Mouse (Mus musculus) small intestine, adult 2 months (tissue): ENCODE measurements around the gene Cib2. TPM values are rescaled to one million over a fixed set of nuclear protein-coding genes. Genes with fewer than 3 reads are reported as not detected.

Experiments
- H3K27ac ChIP-seq: fragments of 200-500 bp; 2 replicates; pipeline ENCODE4 v1.5.1; 2012; ENCODE audit warnings: low read depth, low read length, control low read depth, inconsistent platforms; ENCODE audit not compliant: insufficient read depth
- H3K27me3 ChIP-seq: fragments of 200-500 bp; 2 replicates; pipeline ENCODE4 v1.6.1; 2012; ENCODE audit warnings: mild to moderate bottlenecking, moderate library complexity, low read length, inconsistent platforms; ENCODE audit not compliant: control insufficient read depth, insufficient read depth
- H3K36me3 ChIP-seq: fragments of 200-500 bp; 2 replicates; pipeline ENCODE4 v1.6.1; 2012; ENCODE audit warnings: mild to moderate bottlenecking, low read length, control low read depth, inconsistent platforms; ENCODE audit not compliant: control insufficient read depth, insufficient read depth
- H3K4me1 ChIP-seq: fragments of 200-500 bp; 2 replicates; pipeline ENCODE4 v1.6.1; 2012; ENCODE audit warnings: low read length, inconsistent platforms, mixed read lengths; ENCODE audit not compliant: control insufficient read depth, insufficient read depth, insufficient read length
- H3K4me3 ChIP-seq: fragments of 200-500 bp; 2 replicates; pipeline ENCODE4 v1.5.1; 2012; ENCODE audit warnings: low read depth, mild to moderate bottlenecking, control low read depth, inconsistent platforms, low read length, moderate library complexity
- CTCF ChIP-seq: fragments of 200-500 bp; IDR thresholded peaks from 2 replicates; pipeline ENCODE4 v1.5.1; 2012; ENCODE audit warnings: low read depth, mild to moderate bottlenecking, control low read depth, inconsistent platforms, low read length, moderate library complexity, mixed read lengths; ENCODE audit not compliant: insufficient replicate concordance, insufficient read length; ENCODE audit errors: extremely low read depth
- POLR2A ChIP-seq: fragments of 200-500 bp; IDR thresholded peaks from 2 replicates; pipeline ENCODE4 v1.6.1; 2012; ENCODE audit warnings: low read depth, mild to moderate bottlenecking, control low read depth, inconsistent platforms, low read length, moderate library complexity
- WGBS: fragments of 180-500 bp; shearing (Covaris S2); methylation state at CpG from one replicate; pipeline ENCODE4 v1.1.7; 2018; 5-methylcytosine and 5-hydroxymethylcytosine counted together
- polyA plus RNA-seq: library from polyadenylated mRNA; depleted of rRNA; stranded (reverse); fragments of >200 nt; gene quantifications from 2 replicates; pipeline ENCODE4 v1.2.3, GENCODE M21; 2012

Cib2 gene
- polyA plus RNA-seq, 1 experiment: 2.6 TPM

DNA sequence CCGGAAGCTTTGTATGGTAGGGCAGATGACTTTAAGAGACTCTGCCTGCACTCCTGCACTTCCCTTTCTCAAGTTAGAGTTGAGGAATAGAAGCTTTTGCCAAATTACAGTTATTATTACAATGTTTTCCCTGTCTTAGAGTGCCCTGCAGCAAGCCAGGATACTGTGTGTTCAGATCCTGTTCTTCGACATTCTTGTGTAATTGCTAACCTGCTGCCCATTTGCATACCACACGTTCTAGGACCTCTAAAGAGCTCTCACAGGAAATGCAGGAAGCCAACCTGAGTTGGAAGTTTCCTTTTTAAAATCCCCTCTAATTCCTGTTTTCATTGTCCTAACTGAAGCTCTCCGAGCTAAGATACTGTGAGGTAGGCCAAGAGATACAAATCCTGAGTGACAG lies 6.9 kb upstream of the Cib2 start:
- Histone ChIP-seq H3K36me3 (no peaks in the 10 kb centered on the region), H3K4me1 (peaks cover 12% of the 10 kb centered on the region; the same call in 1 of the 2 replicates), H3K4me3 (no peak overlapping the region), H3K27ac (no peak overlapping the region), H3K27me3 (no peaks in the 10 kb centered on the region)
- TF ChIP-seq CTCF (no peak), POLR2A (no peak)
- WGBS: 26% methylated on average over 4 of the region's 4 CpGs

GRCm38 (mm10) chr9:54560831-54561601 lies 998 bp upstream of the Cib2 start:
- Histone ChIP-seq H3K27ac (no peak overlapping the region), H3K4me1 (peaks cover 3% of the 10 kb centered on the region), H3K36me3 (no peaks in the 10 kb centered on the region), H3K27me3 (no peaks in the 10 kb centered on the region), H3K4me3 (no peak overlapping the region)
- TF ChIP-seq POLR2A (no peak), CTCF (no peak)
- 82% methylated on average over 8 of the region's 8 CpGs for WGBS

DNA sequence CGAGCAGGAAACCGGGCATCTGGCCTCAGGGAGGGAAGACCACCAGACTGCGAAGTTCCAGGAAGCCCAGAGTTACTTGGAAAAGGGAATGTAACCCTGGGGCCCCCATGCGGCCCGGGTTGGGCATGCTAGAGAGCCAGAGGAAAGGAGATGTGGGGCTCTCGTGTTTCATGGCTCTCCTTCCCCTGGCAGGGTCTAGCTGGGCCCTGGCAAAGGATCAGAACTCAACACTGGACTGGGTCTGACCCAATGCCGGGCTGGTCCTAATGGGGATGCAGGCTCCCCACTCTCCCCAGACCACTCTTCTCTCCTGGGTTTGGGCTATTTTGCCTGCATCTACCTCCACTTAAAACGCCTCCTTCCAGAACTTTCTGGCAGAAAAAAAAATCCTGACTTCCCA lies 1.3 kb downstream of the Cib2 start:
- H3K27me3 ChIP-seq: no peaks in the 10 kb centered on the region
- no peak overlapping the region for H3K4me3 ChIP-seq
- H3K4me1 ChIP-seq: peaks cover 3% of the 10 kb centered on the region
- no peak overlapping the region for H3K27ac ChIP-seq
- no peaks in the 10 kb centered on the region for H3K36me3 ChIP-seq
- 92% methylated on average over 8 of the region's 8 CpGs for WGBS
- TF ChIP-seq CTCF: no peak
- TF ChIP-seq POLR2A: no peak

DNA sequence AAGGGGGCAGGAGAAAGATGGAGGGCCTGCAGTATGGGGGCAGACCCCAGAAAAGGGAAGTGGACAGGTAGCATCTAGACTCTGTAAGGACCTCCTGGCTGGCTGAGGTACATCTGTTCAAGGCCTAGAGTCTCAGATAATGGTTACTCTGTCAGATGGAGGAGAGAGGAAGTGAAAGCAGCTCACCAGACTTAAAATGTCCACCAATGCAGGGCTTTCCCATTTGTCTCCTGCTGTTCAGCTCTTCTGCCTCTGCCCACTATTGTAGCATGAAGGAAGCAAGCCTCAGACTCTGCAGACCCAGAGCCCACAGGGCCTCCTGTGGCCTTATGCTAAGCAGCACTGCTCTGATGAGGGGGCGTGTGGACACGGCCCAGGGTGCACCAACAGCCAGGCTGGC lies 5.0 kb downstream of the Cib2 start:
- WGBS: 84% methylated on average over 2 of the region's 2 CpGs
- no peak overlapping the region for H3K27ac ChIP-seq
- H3K27me3 ChIP-seq: no peaks in the 10 kb centered on the region
- TF ChIP-seq CTCF (no peak), POLR2A (no peak)
- no peak overlapping the region for H3K4me3 ChIP-seq
- no peaks in the 10 kb centered on the region; the same call in 1 of the 2 replicates for H3K4me1 ChIP-seq
- H3K36me3 ChIP-seq: no peaks in the 10 kb centered on the region

GRCm38 (mm10) chr9:54552409-54552808 lies 7.6 kb downstream of the Cib2 start:
- no peaks in the 10 kb centered on the region for H3K27me3 ChIP-seq
- no peak overlapping the region for H3K27ac ChIP-seq
- no peaks in the 10 kb centered on the region for H3K36me3 ChIP-seq
- H3K4me3 ChIP-seq: no peak overlapping the region
- 24% methylated on average over 5 of the region's 5 CpGs for WGBS
- TF ChIP-seq POLR2A: no peak
- TF ChIP-seq CTCF: peak; percentile 34; the same call in 1 of the 2 replicates
- no peaks in the 10 kb centered on the region for H3K4me1 ChIP-seq

- WGBS: 93% methylated on average over 6 of the region's 6 CpGs
- no peak overlapping the region for H3K4me3 ChIP-seq
- no peak overlapping the region for H3K27ac ChIP-seq
- no peaks in the 10 kb centered on the region for H3K36me3 ChIP-seq
- H3K27me3 ChIP-seq: no peaks in the 10 kb centered on the region
- no peak for TF ChIP-seq POLR2A
- no peak for TF ChIP-seq CTCF
- no peaks in the 10 kb centered on the region for H3K4me1 ChIP-seq
These were observed 10.6 kb downstream of the Cib2 start for GRCm38 (mm10) chr9:54549433-54549832.

GRCm38 (mm10) chr9:54547536-54547935 lies 12.5 kb downstream of the Cib2 start:
- H3K27ac ChIP-seq: no peak overlapping the region
- peak; percentile 95; the same call in 1 of the 2 replicates for TF ChIP-seq CTCF
- TF ChIP-seq POLR2A: no peak
- 6% methylated on average over 5 of the region's 5 CpGs for WGBS

More at GRCm38 (mm10) chr9:54547536-54547935, 12.5 kb downstream of the Cib2 start:
- H3K4me1 ChIP-seq: no peaks in the 10 kb centered on the region
- no peak overlapping the region for H3K4me3 ChIP-seq
- no peaks in the 10 kb centered on the region for H3K36me3 ChIP-seq
- no peaks in the 10 kb centered on the region for H3K27me3 ChIP-seq
